Mouse (Mus musculus) kidney, postnatal 0 days (tissue): ENCODE measurements around the gene Crhbp. TPM values are rescaled to one million over a fixed set of nuclear protein-coding genes. Genes with fewer than 3 reads are reported as not detected.

Experiments
- ATAC-seq: fragments of 200-750 bp; cut with Nextera tagmentation; replicated peaks from 2 replicates; pipeline ENCODE4 v1.8.0; 2017; ENCODE audit warnings: low read depth, moderate number of reproducible peaks, moderate TSS enrichment, moderate library complexity; ENCODE audit not compliant: low FRiP score
- DNase-seq: peaks from one replicate; pipeline ENCODE4 v3.0.0-alpha.2; 2016; ENCODE audit warnings: low spot score
- H3K27ac ChIP-seq: fragments of 300-500 bp; sonication (generic); 2 replicates; pipeline ENCODE4 v1.5.1; 2014; ENCODE audit warnings: mild to moderate bottlenecking
- H3K27me3 ChIP-seq: fragments of 300-500 bp; sonication (generic); 2 replicates; pipeline ENCODE4 v1.6.1; 2014; ENCODE audit warnings: low read length, mixed read lengths; ENCODE audit not compliant: insufficient read depth
- H3K36me3 ChIP-seq: fragments of 300-500 bp; sonication (generic); 2 replicates; pipeline ENCODE4 v1.6.1; 2014; ENCODE audit warnings: low read length, mixed read lengths; ENCODE audit not compliant: insufficient read depth
- H3K4me1 ChIP-seq: fragments of 300-500 bp; sonication (generic); replicated peaks from 2 replicates; pipeline ENCODE4 v1.6.1; 2014; ENCODE audit warnings: antibody characterized with exemption, low read length, mixed read lengths; ENCODE audit not compliant: insufficient read depth
- H3K4me2 ChIP-seq: fragments of 300-500 bp; sonication (generic); 2 replicates; pipeline ENCODE4 v1.6.1; 2014; ENCODE audit warnings: mild to moderate bottlenecking, low read length, moderate library complexity, mixed read lengths
- H3K4me3 ChIP-seq: fragments of 300-500 bp; sonication (generic); replicated peaks from 2 replicates; pipeline ENCODE4 v1.5.1; 2014; ENCODE audit warnings: low read depth, low read length
- H3K9ac ChIP-seq: fragments of 300-500 bp; sonication (generic); 2 replicates; pipeline ENCODE4 v1.6.1; 2014; ENCODE audit warnings: low read depth, low read length
- H3K9me3 ChIP-seq: fragments of 300-500 bp; sonication (generic); replicated peaks from 2 replicates; pipeline ENCODE4 v1.6.1; 2016; ENCODE audit warnings: low read length, inconsistent platforms, mixed read lengths
- CTCF ChIP-seq: IDR thresholded peaks from 2 replicates; pipeline ENCODE4 v1.5.1; 2016; ENCODE audit warnings: antibody characterized with exemption, low read depth, mild to moderate bottlenecking, moderate library complexity
- WGBS: fragments of 180-500 bp; shearing (Covaris S2); extraction: QIAGEN DNeasy Blood & Tissue Kit; methylation state at CpG from one replicate; pipeline ENCODE4 v1.1.7; 2014; 5-methylcytosine and 5-hydroxymethylcytosine counted together
- polyA plus RNA-seq: library from polyadenylated mRNA; unstranded; fragments of >200 nt; fragmentation: Nextera tagmentation; extraction: Ambion mirVana; gene quantifications from 2 replicates; pipeline ENCODE4 v1.2.1, GENCODE M21; 2015

Crhbp gene
- polyA plus RNA-seq, 1 experiment from 2014 or later = 0.17 TPM

GRCm38 (mm10) chr13:95444291-95444690, 433 bp downstream of the Crhbp start:
- Histone ChIP-seq H3K4me3 (peak overlapping the region; percentile 36; the same call in 1 of the 2 replicates), H3K4me1 (peaks cover 11% of the 10 kb centered on the region; the same call in 1 of the 2 replicates), H3K27ac (no peak overlapping the region), H3K4me2 (peak overlapping the region; percentile 81), H3K9ac (no peak overlapping the region), H3K9me3 (no peaks in the 10 kb centered on the region), H3K36me3 (no peaks in the 10 kb centered on the region), H3K27me3 (peaks cover 9% of the 10 kb centered on the region; the same call in 1 of the 2 replicates)
- no peak for ATAC-seq
- no peak for TF ChIP-seq CTCF
- 15% methylated on average over 7 of the region's 7 CpGs for WGBS
- DNase-seq = no peak

GRCm38 (mm10) chr13:95443376-95444233, 1.1 kb downstream of the Crhbp start:
- H3K9ac ChIP-seq = 0 out of 2 replicates have a peak overlapping the region, but pooled peaks have one; percentile 38
- H3K27me3 ChIP-seq = peaks cover 9% of the 10 kb centered on the region; the same call in 1 of the 2 replicates
- peak; percentile 43; the same call in 1 of the 2 replicates for ATAC-seq
- WGBS = 1% methylated on average over 46 of the region's 46 CpGs
- H3K4me3 ChIP-seq = peak overlapping the region; percentile 36
- peak; percentile 55 for TF ChIP-seq CTCF
- no peak overlapping the region for H3K27ac ChIP-seq
- peak; percentile 76 for DNase-seq
- H3K4me2 ChIP-seq = peak overlapping the region; percentile 81
- no peaks in the 10 kb centered on the region for H3K36me3 ChIP-seq
- H3K4me1 ChIP-seq = peaks cover 11% of the 10 kb centered on the region; the same call in 1 of the 2 replicates
- H3K9me3 ChIP-seq = no peaks in the 10 kb centered on the region

GRCm38 (mm10) chr13:95442901-95443300, 1.8 kb downstream of the Crhbp start:
- Histone ChIP-seq H3K9ac (no peak overlapping the region), H3K27me3 (peaks cover 9% of the 10 kb centered on the region; the same call in 1 of the 2 replicates), H3K36me3 (no peaks in the 10 kb centered on the region), H3K4me1 (peaks cover 11% of the 10 kb centered on the region; the same call in 1 of the 2 replicates), H3K27ac (no peak overlapping the region), H3K4me2 (peak overlapping the region; percentile 81; the same call in 1 of the 2 replicates), H3K4me3 (no peak overlapping the region), H3K9me3 (no peaks in the 10 kb centered on the region)
- TF ChIP-seq CTCF = no peak
- DNase-seq (no peak), ATAC-seq (no peak)
- WGBS = 16% methylated on average over 4 of the region's 4 CpGs

DNA sequence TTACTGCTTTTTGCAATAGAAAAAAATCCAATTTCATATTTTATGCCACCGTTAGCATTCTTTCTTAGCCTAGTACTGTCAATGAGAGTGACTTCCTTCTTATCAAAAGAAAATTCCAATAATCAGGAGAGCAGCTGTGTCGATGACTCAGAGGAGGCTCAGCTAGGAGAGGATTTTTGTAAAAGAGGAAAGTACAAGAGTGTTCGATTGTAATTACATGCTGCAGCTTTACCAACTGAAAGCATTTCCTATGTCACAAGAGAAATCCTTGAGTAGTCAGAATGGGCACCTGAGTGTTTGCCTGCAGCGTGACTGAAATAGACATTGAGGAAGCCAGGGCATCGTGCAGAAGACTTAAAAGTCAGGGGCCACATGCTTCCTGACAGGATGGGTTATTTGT, 5.2 kb downstream of the Crhbp start:
- 82% methylated on average over 5 of the region's 5 CpGs for WGBS
- H3K36me3 ChIP-seq = no peaks in the 10 kb centered on the region
- no peaks in the 10 kb centered on the region for H3K9me3 ChIP-seq
- H3K4me2 ChIP-seq = no peak overlapping the region
- no peak overlapping the region for H3K4me3 ChIP-seq
- no peak for TF ChIP-seq CTCF
- H3K9ac ChIP-seq = no peak overlapping the region
- no peak for DNase-seq
- H3K27me3 ChIP-seq = peaks cover 6% of the 10 kb centered on the region; the same call in 1 of the 2 replicates
- no peak for ATAC-seq
- H3K4me1 ChIP-seq = peaks cover 11% of the 10 kb centered on the region; the same call in 1 of the 2 replicates
- no peak overlapping the region for H3K27ac ChIP-seq

DNA sequence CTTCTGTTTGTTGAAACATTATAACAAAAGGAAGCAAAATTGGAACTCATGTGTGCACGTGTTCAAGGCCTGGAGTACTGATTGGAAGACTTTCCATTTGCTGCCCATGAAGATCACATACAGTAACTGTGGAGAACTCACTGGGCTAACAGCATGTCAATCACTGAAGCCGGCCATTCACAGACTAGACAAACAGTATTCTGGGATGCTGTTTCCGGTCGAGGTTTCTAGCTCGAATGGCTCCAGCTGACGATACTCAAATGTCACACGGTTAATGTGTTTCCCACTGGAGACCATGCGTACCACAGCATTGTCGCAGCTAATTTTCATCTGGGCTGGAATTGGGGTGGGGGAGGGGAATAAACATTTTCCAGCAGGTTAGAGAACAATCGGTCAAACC, 13.0 kb downstream of the Crhbp start:
- DNase-seq (peak; percentile 78), ATAC-seq (peak; percentile 52)
- Histone ChIP-seq H3K4me2 (peak overlapping the region; percentile 23; the same call in 1 of the 2 replicates), H3K27ac (no peak overlapping the region), H3K9ac (no peak overlapping the region), H3K27me3 (no peaks in the 10 kb centered on the region), H3K4me1 (no peaks in the 10 kb centered on the region), H3K4me3 (no peak overlapping the region), H3K36me3 (no peaks in the 10 kb centered on the region), H3K9me3 (no peaks in the 10 kb centered on the region)
- WGBS = 46% methylated on average over 10 of the region's 10 CpGs
- TF ChIP-seq CTCF = no peak

GRCm38 (mm10) chr13:95427499-95427898, 17.2 kb downstream of the Crhbp start:
- Histone ChIP-seq H3K4me1 (no peaks in the 10 kb centered on the region), H3K27me3 (no peaks in the 10 kb centered on the region), H3K9me3 (no peaks in the 10 kb centered on the region), H3K36me3 (no peaks in the 10 kb centered on the region), H3K4me2 (no peak overlapping the region), H3K27ac (no peak overlapping the region), H3K4me3 (no peak overlapping the region), H3K9ac (no peak overlapping the region)
- ATAC-seq = no peak
- TF ChIP-seq CTCF = no peak
- no peak for DNase-seq
- WGBS = 68% methylated on average over 3 of the region's 3 CpGs
